ENCODE assay signal across 7 mouse cellular contexts in the genomic region with DNA sequence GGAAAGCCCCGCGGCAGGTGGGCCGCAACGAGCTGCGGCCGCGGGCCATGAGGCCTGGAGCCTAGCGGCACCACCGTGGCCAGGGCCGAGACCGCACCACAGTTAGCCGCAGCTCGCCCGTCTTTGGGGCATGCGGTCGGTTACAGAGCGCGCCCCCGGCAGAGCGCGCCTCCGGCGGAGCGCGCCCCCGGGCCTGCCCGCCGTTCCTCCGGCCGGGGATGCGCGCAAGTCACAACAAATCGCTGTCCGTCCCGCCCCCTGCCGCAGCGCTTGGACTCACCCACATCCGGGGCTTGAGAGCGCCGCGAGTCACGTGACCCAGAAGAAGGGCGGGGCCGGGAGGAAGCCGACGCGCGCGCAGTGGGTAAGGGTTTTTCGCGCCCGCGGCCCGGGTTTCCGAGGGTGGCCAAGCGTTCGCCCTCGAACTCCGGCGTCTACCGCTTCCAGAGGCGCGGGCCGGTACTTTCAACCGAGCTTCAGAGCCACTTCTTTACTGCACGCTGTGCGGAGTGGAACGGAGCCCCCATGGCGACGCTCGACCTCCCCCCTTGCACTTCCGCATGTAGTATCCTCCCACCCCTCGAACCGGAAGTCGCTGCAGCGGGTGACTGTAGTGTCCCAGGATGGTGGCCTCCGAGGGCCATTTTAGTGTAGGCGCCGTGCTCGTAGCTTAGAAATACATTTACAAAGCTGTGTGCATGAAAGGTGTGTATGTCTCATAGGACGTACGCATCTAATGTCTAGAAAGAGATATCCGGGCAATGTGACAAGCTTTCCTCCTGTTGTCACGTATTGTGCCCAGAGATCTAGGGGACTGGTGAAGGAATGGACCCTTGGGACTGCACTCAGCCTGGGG. TPM values are rescaled to one million over a fixed set of nuclear protein-coding genes. Genes with fewer than 3 reads are reported as not detected.
DNase-seq lines count a peak whose midpoint lies in the region; ATAC-seq lines count a peak whose summit lies in the region.

A gene (plus strand): TSS at position 314 of the 856 bp plus-strand sequence.
A gene (minus strand): TSS at position 552 of the 856 bp plus-strand sequence.

- H3K36me3 ChIP-seq in embryonic facial prominence, embryonic 10.5 days (replicated peaks), result peaks cover 11% of the 10 kb centered on the region; the same call in 1 of the 2 replicates
- peaks cover 3% of the 10 kb centered on the region; the same call in 1 of the 2 replicates for H3K36me3 ChIP-seq in limb, embryonic 10.5 days
- peaks cover 10% of the 10 kb centered on the region for H3K36me3 ChIP-seq in midbrain, embryonic 13.5 days

- H3K4me3 ChIP-seq in embryonic facial prominence, embryonic 10.5 days, result peak within 1 kb of the TSS; percentile 78
- H3K4me3 ChIP-seq in limb, embryonic 10.5 days, result peak within 1 kb of the TSS; percentile 96
- H3K4me3 ChIP-seq in midbrain, embryonic 13.5 days (replicated peaks), result peak within 1 kb of the TSS; percentile 85

- under 1% methylated on average over 84 of the region's 84 CpGs for WGBS in embryonic facial prominence, embryonic 10.5 days
- WGBS in limb, embryonic 10.5 days, result under 1% methylated on average over 83 of the region's 84 CpGs
- WGBS in midbrain, embryonic 13.5 days, result under 1% methylated on average over 84 of the region's 84 CpGs

- peak within 1 kb of the TSS; percentile 75 for H3K4me2 ChIP-seq in midbrain, embryonic 13.5 days (replicated peaks)

- DNase-seq in adrenal gland, postnatal 10 days, result peak; percentile 99
- peak; percentile 99 for DNase-seq in embryonic facial prominence, embryonic 10.5 days (ENCODE audit: low spot score)
- DNase-seq in kidney, adult 11 months, result peak; percentile 96
- peak; percentile 100 for DNase-seq in limb, embryonic 10.5 days (ENCODE audit: low spot score)
- DNase-seq in spleen, adult 12 weeks (ENCODE audit: low spot score), result peak; percentile 96

- ATAC-seq in granulocyte monocyte progenitor cell, adult 5-6 weeks (replicated peaks; ENCODE audit: poor library complexity, severe bottlenecking), result peak; percentile 80
- ATAC-seq in midbrain, embryonic 13.5 days, result peak; percentile 96

- peak within 1 kb of the TSS; percentile 98 for H3K9ac ChIP-seq in midbrain, embryonic 13.5 days (replicated peaks)

- peak within 1 kb of the TSS; percentile 99 for H3K27ac ChIP-seq in embryonic facial prominence, embryonic 10.5 days (replicated peaks)
- H3K27ac ChIP-seq in limb, embryonic 10.5 days, result peak within 1 kb of the TSS; percentile 100
- H3K27ac ChIP-seq in midbrain, embryonic 13.5 days, result peak within 1 kb of the TSS; percentile 97

- peaks cover 39% of the 10 kb centered on the region for H3K4me1 ChIP-seq in embryonic facial prominence, embryonic 10.5 days
- peaks cover 29% of the 10 kb centered on the region for H3K4me1 ChIP-seq in limb, embryonic 10.5 days
- peaks cover 22% of the 10 kb centered on the region for H3K4me1 ChIP-seq in midbrain, embryonic 13.5 days (replicated peaks)

- no peaks in the 10 kb centered on the region for H3K27me3 ChIP-seq in embryonic facial prominence, embryonic 10.5 days (replicated peaks; ENCODE audit: low read depth, poor library complexity, severe bottlenecking)
- no peaks in the 10 kb centered on the region for H3K27me3 ChIP-seq in limb, embryonic 10.5 days (ENCODE audit: low read depth, poor library complexity, severe bottlenecking)
- no peaks in the 10 kb centered on the region for H3K27me3 ChIP-seq in midbrain, embryonic 13.5 days

- no peaks in the 10 kb centered on the region for H3K9me3 ChIP-seq in embryonic facial prominence, embryonic 10.5 days
- no peaks in the 10 kb centered on the region for H3K9me3 ChIP-seq in limb, embryonic 10.5 days (replicated peaks)
- H3K9me3 ChIP-seq in midbrain, embryonic 13.5 days, result no peaks in the 10 kb centered on the region

RNA-seq across cellular contexts. Expression of the first gene that starts in this region (rescaled TPM):
- 100 to 1,000 TPM; 291 to 319 TPM for total RNA-seq in adrenal gland, postnatal 10 days (2021)
- 146 and 164 TPM in 2 replicates for polyA plus RNA-seq in embryonic facial prominence, embryonic 10.5 days (2016; fragmentation: Nextera tagmentation; extraction: Ambion mirVana)
- total RNA-seq in granulocyte monocyte progenitor cell, adult 5-6 weeks (2014; fragmentation: Nextera tagmentation), result 111 and 222 TPM in 2 replicates
- 120 and 157 TPM in 2 replicates for total RNA-seq in granulocyte monocyte progenitor cell, adult 5-6 weeks (2017)
- polyA plus RNA-seq in limb, embryonic 10.5 days (2016; fragmentation: Nextera tagmentation; extraction: Ambion mirVana), result 154 and 168 TPM in 2 replicates
- 179 and 203 TPM in 2 replicates for polyA plus RNA-seq in midbrain, embryonic 13.5 days (2015; fragmentation: Nextera tagmentation; extraction: Ambion mirVana)

RNA-seq across cellular contexts. Expression of the second gene that starts in this region (rescaled TPM):
- total RNA-seq in adrenal gland, postnatal 10 days (2021), result 10 to 100 TPM; 31.1 TPM
- polyA plus RNA-seq in embryonic facial prominence, embryonic 10.5 days (2016; fragmentation: Nextera tagmentation; extraction: Ambion mirVana), result 53.4 and 56.2 TPM in 2 replicates
- 35.8 and 36.3 TPM in 2 replicates for total RNA-seq in granulocyte monocyte progenitor cell, adult 5-6 weeks (2014; fragmentation: Nextera tagmentation)
- 43.3 TPM in 2 replicates for total RNA-seq in granulocyte monocyte progenitor cell, adult 5-6 weeks (2017)
- 46.5 and 57.1 TPM in 2 replicates for polyA plus RNA-seq in limb, embryonic 10.5 days (2016; fragmentation: Nextera tagmentation; extraction: Ambion mirVana)
- polyA plus RNA-seq in midbrain, embryonic 13.5 days (2015; fragmentation: Nextera tagmentation; extraction: Ambion mirVana), result 48.3 and 51.6 TPM in 2 replicates

Comparison
In these comparisons a context has a peak if more than half of its experiments do, and no peak if none do; other contexts are left out.
1. Peak in every context shown above with its lines: DNase-seq, ATAC-seq, H3K4me3 ChIP-seq and H3K27ac ChIP-seq.